Mouse (Mus musculus) spleen, postnatal 10 days (tissue): ENCODE results near the gene Orc6.

Experiments used
- DNase-seq, 2 experiments: peaks; one replicate each; pipeline ENCODE4 v3.0.0; 2021 to 2022; ENCODE audit warnings: low spot score in 2 of 2

The Orc6 gene

GRCm38 (mm10) chr8:85299434-85300077, at the start of gene Orc6, which contains the start of gene Vps35:
Gene Orc6, plus strand, starts transcription at chr8:85299632.
Gene Vps35, minus strand, starts transcription at chr8:85299802.
- peak; percentile 97 to 98 for DNase-seq

GRCm38 (mm10) chr8:85286846-85287245, 12.6 kb upstream of the Orc6 start:
- DNase-seq = no peak

GRCm38 (mm10) chr8:85298600-85299433, 615 bp upstream of the Orc6 start:
- DNase-seq = peak in 1 of 2 experiments; percentile 32

GRCm38 (mm10) chr8:85301941-85302340, 2.5 kb downstream of the Orc6 start:
- no peak for DNase-seq

- DNase-seq = no peak
Measured at GRCm38 (mm10) chr8:85302931-85303330, 3.5 kb downstream of the Orc6 start.

- no peak for DNase-seq
Measured at GRCm38 (mm10) chr8:85303531-85303930, 4.1 kb downstream of the Orc6 start.

- DNase-seq = no peak
Measured at GRCm38 (mm10) chr8:85308564-85308963, 9.1 kb downstream of the Orc6 start.

GRCm38 (mm10) chr8:85311743-85312142, 12.3 kb downstream of the Orc6 start:
- peak in 1 of 2 experiments; percentile 48 for DNase-seq

- DNase-seq = no peak
Measured at GRCm38 (mm10) chr8:85313036-85313435, 13.6 kb downstream of the Orc6 start.

GRCm38 (mm10) chr8:85318534-85318933, 19.1 kb downstream of the Orc6 start:
- peak in 1 of 2 experiments; percentile 51 for DNase-seq

- DNase-seq = no peak
Measured at GRCm38 (mm10) chr8:85321981-85322380, 22.5 kb downstream of the Orc6 start.

GRCm38 (mm10) chr8:85323084-85323483, 23.7 kb downstream of the Orc6 start:
- DNase-seq = no peak

- DNase-seq = no peak
Measured at GRCm38 (mm10) chr8:85327036-85327435, 27.6 kb downstream of the Orc6 start.

GRCm38 (mm10) chr8:85329506-85329905, 30.1 kb downstream of the Orc6 start:
- no peak for DNase-seq

- DNase-seq = no peak
Measured at GRCm38 (mm10) chr8:85335105-85335504, 35.7 kb downstream of the Orc6 start.

GRCm38 (mm10) chr8:85336211-85336933, 36.9 kb downstream of the Orc6 start:
- no peak for DNase-seq

- DNase-seq = no peak
Measured at GRCm38 (mm10) chr8:85337681-85338080, 38.2 kb downstream of the Orc6 start.

GRCm38 (mm10) chr8:85339871-85340573, 40.6 kb downstream of the Orc6 start:
- DNase-seq = no peak

GRCm38 (mm10) chr8:85353287-85353686, 53.9 kb downstream of the Orc6 start:
- DNase-seq = no peak
